Mouse (Mus musculus) intestine, embryonic 16.5 days (tissue): ENCODE measurements at regions not wholly inside any gene's neighbourhood (a gene's known extent, or its start where the extent isn't known, plus 50 kb on each side); places are given as distances from the start of the nearest gene placed in this dataset.

Experiments
- ATAC-seq: fragments of 200-750 bp; cut with Nextera tagmentation; 2 replicates; pipeline ENCODE4 v1.8.0; 2017; ENCODE audit warnings: moderate TSS enrichment, moderate library complexity
- H3K27ac ChIP-seq: fragments of 300-500 bp; sonication (generic); 2 replicates; pipeline ENCODE4 v1.5.1; 2014; ENCODE audit warnings: mild to moderate bottlenecking, low read length
- H3K27me3 ChIP-seq: fragments of 300-500 bp; sonication (generic); replicated peaks from 2 replicates; pipeline ENCODE4 v1.6.1; 2014; ENCODE audit warnings: low read length, control low read depth, mixed read lengths; ENCODE audit not compliant: control insufficient read depth, insufficient read depth
- H3K36me3 ChIP-seq: fragments of 300-500 bp; sonication (generic); 2 replicates; pipeline ENCODE4 v1.6.1; 2014; ENCODE audit warnings: low read length, control low read depth; ENCODE audit not compliant: control insufficient read depth, insufficient read depth
- H3K4me1 ChIP-seq: fragments of 300-500 bp; sonication (generic); 2 replicates; pipeline ENCODE4 v1.6.1; 2014; ENCODE audit warnings: low read length, control low read depth, mixed read lengths; ENCODE audit not compliant: control insufficient read depth, insufficient read depth
- H3K4me2 ChIP-seq: fragments of 300-500 bp; sonication (generic); 2 replicates; pipeline ENCODE4 v1.6.1; 2014; ENCODE audit warnings: low read depth, low read length, control low read depth
- H3K4me3 ChIP-seq: fragments of 300-500 bp; sonication (generic); 2 replicates; pipeline ENCODE4 v1.5.1; 2014; ENCODE audit warnings: mild to moderate bottlenecking, low read length
- H3K9ac ChIP-seq: fragments of 300-500 bp; sonication (generic); 2 replicates; pipeline ENCODE4 v1.6.1; 2014; ENCODE audit warnings: low read depth, low read length
- H3K9me3 ChIP-seq: fragments of 300-500 bp; sonication (generic); 2 replicates; pipeline ENCODE4 v1.6.1; 2016; ENCODE audit warnings: low read length, control low read depth; ENCODE audit not compliant: control insufficient read depth
- WGBS: fragments of 180-500 bp; shearing (Covaris S2); extraction: QIAGEN DNeasy Blood & Tissue Kit; methylation state at CpG from one replicate; pipeline ENCODE4 v1.1.7; 2014; 5-methylcytosine and 5-hydroxymethylcytosine counted together

- H3K4me2 ChIP-seq, result no peak overlapping the region
- ATAC-seq, result no peak
These were observed 273.5 kb upstream of the Mon1b start for GRCm38 (mm10) chr8:113361900-113362299.

GRCm38 (mm10) chr8:113364181-113364580 is 271.2 kb upstream of the Mon1b start:
- no peak overlapping the region for H3K9ac ChIP-seq
- no peaks in the 10 kb centered on the region for H3K4me1 ChIP-seq
- H3K27ac ChIP-seq, result no peak overlapping the region
- H3K4me3 ChIP-seq, result no peak overlapping the region
- H3K9me3 ChIP-seq, result no peaks in the 10 kb centered on the region; the same call in 1 of the 2 replicates
- 94% methylated on average over 13 of the region's 13 CpGs for WGBS
- ATAC-seq, result no peak
- H3K36me3 ChIP-seq, result no peaks in the 10 kb centered on the region
- H3K27me3 ChIP-seq, result no peaks in the 10 kb centered on the region
- H3K4me2 ChIP-seq, result no peak overlapping the region

More at GRCm38 (mm10) chr8:113361900-113362299, 273.5 kb upstream of the Mon1b start:
- Histone ChIP-seq H3K9ac (no peak overlapping the region), H3K4me3 (no peak overlapping the region), H3K36me3 (no peaks in the 10 kb centered on the region), H3K9me3 (no peaks in the 10 kb centered on the region; the same call in 1 of the 2 replicates), H3K4me1 (no peaks in the 10 kb centered on the region), H3K27ac (no peak overlapping the region), H3K27me3 (no peaks in the 10 kb centered on the region)
- 58% methylated on average over 7 of the region's 7 CpGs for WGBS

- Histone ChIP-seq H3K36me3 (no peaks in the 10 kb centered on the region), H3K4me3 (no peak overlapping the region), H3K9ac (no peak overlapping the region), H3K4me1 (no peaks in the 10 kb centered on the region), H3K27me3 (no peaks in the 10 kb centered on the region), H3K27ac (no peak overlapping the region), H3K9me3 (no peaks in the 10 kb centered on the region), H3K4me2 (no peak overlapping the region)
- ATAC-seq, result no peak
- 30% methylated on average over 3 of the region's 3 CpGs for WGBS
These were observed 251.9 kb upstream of the Mon1b start for GRCm38 (mm10) chr8:113383517-113383916.

GRCm38 (mm10) chr8:113383974-113384373 is 251.4 kb upstream of the Mon1b start:
- Histone ChIP-seq H3K4me1 (no peaks in the 10 kb centered on the region), H3K9ac (no peak overlapping the region), H3K27ac (no peak overlapping the region), H3K36me3 (no peaks in the 10 kb centered on the region), H3K4me3 (no peak overlapping the region), H3K9me3 (no peaks in the 10 kb centered on the region), H3K27me3 (no peaks in the 10 kb centered on the region), H3K4me2 (no peak overlapping the region)
- WGBS, result 22% methylated on average over 4 of the region's 4 CpGs
- peak; percentile 81 for ATAC-seq

GRCm38 (mm10) chr8:113389504-113389903 is 245.9 kb upstream of the Mon1b start:
- no peaks in the 10 kb centered on the region for H3K27me3 ChIP-seq

GRCm38 (mm10) chr8:113390038-113390437 is 245.3 kb upstream of the Mon1b start:
- Histone ChIP-seq H3K27ac (no peak overlapping the region), H3K27me3 (no peaks in the 10 kb centered on the region), H3K4me1 (no peaks in the 10 kb centered on the region; the same call in 1 of the 2 replicates), H3K9ac (no peak overlapping the region), H3K9me3 (no peaks in the 10 kb centered on the region), H3K36me3 (no peaks in the 10 kb centered on the region), H3K4me2 (no peak overlapping the region), H3K4me3 (no peak overlapping the region)
- WGBS, result 40% methylated on average over 4 of the region's 4 CpGs
- ATAC-seq, result peak; percentile 91

More at GRCm38 (mm10) chr8:113389504-113389903, 245.9 kb upstream of the Mon1b start:
- Histone ChIP-seq H3K27ac (no peak overlapping the region), H3K9ac (no peak overlapping the region), H3K4me1 (no peaks in the 10 kb centered on the region; the same call in 1 of the 2 replicates), H3K9me3 (no peaks in the 10 kb centered on the region), H3K36me3 (no peaks in the 10 kb centered on the region), H3K4me3 (no peak overlapping the region), H3K4me2 (no peak overlapping the region)
- WGBS, result 25% methylated on average over 2 of the region's 2 CpGs
- peak; percentile 40 for ATAC-seq

- Histone ChIP-seq H3K36me3 (no peaks in the 10 kb centered on the region), H3K4me2 (no peak overlapping the region), H3K4me1 (no peaks in the 10 kb centered on the region; the same call in 1 of the 2 replicates), H3K4me3 (no peak overlapping the region), H3K9me3 (no peaks in the 10 kb centered on the region), H3K27me3 (no peaks in the 10 kb centered on the region), H3K9ac (no peak overlapping the region), H3K27ac (no peak overlapping the region)
- no peak for ATAC-seq
- 50% methylated on average over 4 of the region's 4 CpGs for WGBS
These were observed 241.1 kb upstream of the Mon1b start for GRCm38 (mm10) chr8:113394319-113394718.

GRCm38 (mm10) chr8:113405158-113405557 is 230.2 kb upstream of the Mon1b start:
- Histone ChIP-seq H3K4me1 (no peaks in the 10 kb centered on the region), H3K9me3 (no peaks in the 10 kb centered on the region), H3K27me3 (no peaks in the 10 kb centered on the region), H3K4me3 (no peak overlapping the region), H3K27ac (no peak overlapping the region), H3K9ac (no peak overlapping the region), H3K4me2 (no peak overlapping the region), H3K36me3 (no peaks in the 10 kb centered on the region)
- no peak for ATAC-seq
- WGBS, result 48% methylated on average over 4 of the region's 4 CpGs

GRCm38 (mm10) chr8:113419352-113419751 is 216.0 kb upstream of the Mon1b start:
- H3K27ac ChIP-seq, result no peak overlapping the region
- no peak overlapping the region for H3K4me3 ChIP-seq
- H3K9ac ChIP-seq, result no peak overlapping the region
- no peaks in the 10 kb centered on the region for H3K27me3 ChIP-seq
- 74% methylated on average over 3 of the region's 3 CpGs for WGBS
- no peak for ATAC-seq
- no peaks in the 10 kb centered on the region for H3K4me1 ChIP-seq
- no peaks in the 10 kb centered on the region for H3K36me3 ChIP-seq
- no peaks in the 10 kb centered on the region for H3K9me3 ChIP-seq
- no peak overlapping the region for H3K4me2 ChIP-seq

- no peaks in the 10 kb centered on the region for H3K36me3 ChIP-seq
- no peaks in the 10 kb centered on the region for H3K9me3 ChIP-seq
- no peak overlapping the region for H3K4me2 ChIP-seq
- H3K4me3 ChIP-seq, result no peak overlapping the region
- H3K4me1 ChIP-seq, result no peaks in the 10 kb centered on the region
- 73% methylated on average over 2 of the region's 2 CpGs for WGBS
- ATAC-seq, result no peak
- no peak overlapping the region for H3K9ac ChIP-seq
- no peaks in the 10 kb centered on the region for H3K27me3 ChIP-seq
- no peak overlapping the region for H3K27ac ChIP-seq
These were observed 212.7 kb upstream of the Mon1b start for GRCm38 (mm10) chr8:113422651-113423050.
